Mouse (Mus musculus): Measurements from ENCODE around the gene 4930590J08Rik. TPM values are rescaled to one million over a fixed set of nuclear protein-coding genes. Genes with fewer than 3 reads are reported as not detected.

The 4930590J08Rik gene
- 0.09 and 0.17 TPM in 2 replicates for polyA plus RNA-seq (2012; rRNA removed)

GRCm38 (mm10) chr6:91902509-91902908 is at the start of gene 4930590J08Rik:
4930590J08Rik (plus strand) TSS chr6:91902809.

GRCm38 (mm10) chr6:91877885-91878651 is 24.5 kb upstream of the 4930590J08Rik start, which contains the start of gene Ccdc174:
Ccdc174 (plus strand) TSS chr6:91878053.

GRCm38 (mm10) chr6:91978371-91979300 is 76.0 kb downstream of the 4930590J08Rik start, which contains the start of gene Fgd5:
Fgd5 (plus strand) TSS chr6:91978878.

Other genes starting within 250 kb of the 4930590J08Rik start
- 173 and 196 TPM in 2 replicates for gene Slc6a6, start 218.8 kb upstream of the 4930590J08Rik start, polyA plus RNA-seq (2012; rRNA removed)
- 2.4 and 3.0 TPM in 2 replicates for gene Grip2, start 75.6 kb upstream of the 4930590J08Rik start, polyA plus RNA-seq (2012; rRNA removed)
- 1.9 and 2.6 TPM in 2 replicates for gene Ccdc174, start 24.8 kb upstream of the 4930590J08Rik start, polyA plus RNA-seq (2012; rRNA removed)
- gene Fgd5, start 76.1 kb downstream of the 4930590J08Rik start, polyA plus RNA-seq (2012; rRNA removed), result 10.3 and 10.8 TPM in 2 replicates
- 16.0 and 20.4 TPM in 2 replicates for gene Nr2c2, start 188.6 kb downstream of the 4930590J08Rik start, polyA plus RNA-seq (2012; rRNA removed)